In genomic region chr6:3399340-3400068, GRCm38 (mm10) we compare ENCODE assay signal across 8 mouse cellular contexts. TPM values are rescaled to one million over a fixed set of nuclear protein-coding genes. Genes with fewer than 3 reads are reported as not detected.
A peak's percentile ranks its signal among the peaks of the same experiment; 100 is the strongest.
DNase-seq lines count a peak whose midpoint lies in the region; ATAC-seq and TF ChIP-seq lines count a peak whose summit lies in the region.
"Not testable (repeated sequence)": the region's sequence is repeated elsewhere in the genome, so short reads cannot be mapped to it uniquely, and the experiment has no call there.

Gene Samd9l, minus strand, starts transcription at chr6:3399572.

- peak within 1 kb of the TSS; percentile 43 for H3K4me2 ChIP-seq in heart, embryonic 16.5 days (ENCODE audit: low read depth, low read length)
- H3K4me2 ChIP-seq in kidney, postnatal 0 days (ENCODE audit: low read length): peak within 1 kb of the TSS; percentile 49
- H3K4me2 ChIP-seq in limb, embryonic 15.5 days; midbrain, postnatal 0 days (ENCODE audit: low read depth, low read length, poor library complexity, severe bottlenecking): not testable (repeated sequence)

- ATAC-seq in heart, embryonic 16.5 days (replicated peaks; ENCODE audit: extremely low read depth, insufficient read depth, low FRiP score); limb, embryonic 15.5 days (ENCODE audit: insufficient number of reproducible peaks, low FRiP score, low TSS enrichment, low read depth); midbrain, postnatal 0 days (ENCODE audit: low FRiP score): not testable (repeated sequence)
- peak; percentile 76; the same call in 1 of the 2 replicates for ATAC-seq in kidney, postnatal 0 days (replicated peaks; ENCODE audit: low FRiP score, low read depth)

- peak within 1 kb of the TSS; percentile 12 for H3K4me3 ChIP-seq in erythroblast, embryonic 14.5 days (replicated peaks)
- H3K4me3 ChIP-seq in heart, embryonic 16.5 days (ENCODE audit: low read length): peak within 1 kb of the TSS; percentile 43
- H3K4me3 ChIP-seq in kidney, postnatal 0 days (replicated peaks; ENCODE audit: low read depth, low read length): peak within 1 kb of the TSS; percentile 25
- H3K4me3 ChIP-seq in limb, embryonic 15.5 days: peak within 1 kb of the TSS; percentile 27
- H3K4me3 ChIP-seq in midbrain, postnatal 0 days (ENCODE audit: low read depth, low read length): not testable (repeated sequence)

- not testable (repeated sequence) for H3K4me1 ChIP-seq in erythroblast, embryonic 14.5 days (ENCODE audit: control insufficient read depth); heart, embryonic 16.5 days (ENCODE audit: control insufficient read depth, insufficient read depth, low read length); kidney, postnatal 0 days (replicated peaks; ENCODE audit: insufficient read depth, low read length); limb, embryonic 15.5 days; midbrain, postnatal 0 days (ENCODE audit: insufficient read depth, low read length)

- not testable (repeated sequence) for H3K27me3 ChIP-seq in erythroblast, embryonic 14.5 days (ENCODE audit: control insufficient read depth); heart, embryonic 16.5 days (ENCODE audit: control insufficient read depth, insufficient read depth, low read length); kidney, postnatal 0 days (ENCODE audit: insufficient read depth, low read length); limb, embryonic 15.5 days; midbrain, postnatal 0 days (ENCODE audit: insufficient read depth, low read length)

- not testable (repeated sequence) for H3K27ac ChIP-seq in heart, embryonic 16.5 days (ENCODE audit: low read length); kidney, postnatal 0 days; limb, embryonic 15.5 days; midbrain, postnatal 0 days (ENCODE audit: low read depth, low read length)

- DNase-seq in A20 (ENCODE audit: low read depth, low spot score): peak; percentile 91
- DNase-seq in adrenal gland, postnatal 25 days: peak; percentile 42
- peak; percentile 76 for DNase-seq in kidney, postnatal 0 days (ENCODE audit: low spot score)
- peak; percentile 42 for DNase-seq in midbrain, postnatal 0 days (ENCODE audit: low spot score)
- peak; percentile 48 to 79 for DNase-seq in spleen, postnatal 14 days (ENCODE audit: low spot score in 2 of 2)

- not testable (repeated sequence) for H3K36me3 ChIP-seq in erythroblast, embryonic 14.5 days (ENCODE audit: control insufficient read depth); heart, embryonic 16.5 days (ENCODE audit: control insufficient read depth, insufficient read depth); kidney, postnatal 0 days (ENCODE audit: insufficient read depth, low read length); limb, embryonic 15.5 days; midbrain, postnatal 0 days (ENCODE audit: insufficient read depth, low read length)

- not testable (repeated sequence) for H3K9me3 ChIP-seq in erythroblast, embryonic 14.5 days (ENCODE audit: control insufficient read depth, low read length); heart, embryonic 16.5 days (replicated peaks; ENCODE audit: control insufficient read depth, low read length); kidney, postnatal 0 days (replicated peaks; ENCODE audit: low read length); limb, embryonic 15.5 days; midbrain, postnatal 0 days (ENCODE audit: low read length)

- H3K9ac ChIP-seq in heart, embryonic 16.5 days (ENCODE audit: low read length): peak within 1 kb of the TSS; percentile 38; the same call in 1 of the 2 replicates
- not testable (repeated sequence) for H3K9ac ChIP-seq in kidney, postnatal 0 days (ENCODE audit: low read depth, low read length); limb, embryonic 15.5 days; midbrain, postnatal 0 days (replicated peaks; ENCODE audit: low read length, poor library complexity, severe bottlenecking)

- WGBS in heart, embryonic 16.5 days: 32% methylated on average over 4 of the region's 4 CpGs
- WGBS in kidney, postnatal 0 days: 39% methylated on average over 4 of the region's 4 CpGs
- WGBS in limb, embryonic 15.5 days: 42% methylated on average over 4 of the region's 4 CpGs
- whole genome bisulfite sequencing in midbrain, postnatal 0 days: 48% methylated on average over 4 of the region's 4 CpGs

- TF ChIP-seq CTCF in kidney, postnatal 0 days (IDR thresholded peaks at IDR 0.05; ENCODE audit: low read depth): peak; percentile 70
- peak; percentile 58 for TF ChIP-seq CTCF in midbrain, postnatal 0 days (IDR thresholded peaks at IDR 0.05)

RNA-seq across cellular contexts. Expression of gene Samd9l, which starts in this region (rescaled TPM):
- 12.2 and 18.3 TPM in 2 replicates for total RNA-seq in adrenal gland, postnatal 25 days (2021)
- polyA plus RNA-seq in erythroblast, embryonic 14.5 days (2012): not detected in 2 replicates
- polyA plus RNA-seq in heart, embryonic 16.5 days (2015; fragmentation: Nextera tagmentation; extraction: Ambion mirVana): 3.3 and 3.8 TPM in 2 replicates
- polyA plus RNA-seq in kidney, postnatal 0 days (2015; fragmentation: Nextera tagmentation; extraction: Ambion mirVana): 14.9 and 17.3 TPM in 2 replicates
- 3.0 and 3.2 TPM in 2 replicates for polyA plus RNA-seq in limb, embryonic 15.5 days (2015; fragmentation: Nextera tagmentation; extraction: Ambion mirVana)
- 2.7 and 3.5 TPM in 2 replicates for total RNA-seq in midbrain, postnatal 0 days (2014; rRNA removed)
- 0.89 and 1.1 TPM in 2 replicates for polyA plus RNA-seq in midbrain, postnatal 0 days (2015; fragmentation: Nextera tagmentation; extraction: Ambion mirVana)
